Mouse (Mus musculus): ENCODE measurements around the gene Pla2g2d.

GRCm38 (mm10) chr4:138748369-138749072 lies 27.0 kb upstream of the Pla2g2d start:
- TF ChIP-seq CTCF (IDR thresholded peaks at IDR 0.05; ENCODE audit: control insufficient read depth, insufficient read depth, low read length) (peak; percentile 21; the same call in 1 of the 2 replicates), POLR2A (IDR thresholded peaks at IDR 0.05; ENCODE audit: borderline replicate concordance, control insufficient read depth, low read depth, low read length) (no peak)

All from bone marrow, adult 2 months (tissue).